Mouse (Mus musculus) olfactory bulb, adult 2 months (tissue): ENCODE results near the gene Alkbh2.

Experiments used
- CTCF ChIP-seq: fragments of 200-500 bp; IDR thresholded peaks from 2 replicates; pipeline ENCODE4 v1.5.1; 2012; ENCODE audit warnings: low read depth, mild to moderate bottlenecking, low read length, moderate library complexity; ENCODE audit not compliant: insufficient read depth
- POLR2A ChIP-seq: fragments of 200-500 bp; IDR thresholded peaks from 2 replicates; pipeline ENCODE4 v1.6.1; 2012; ENCODE audit warnings: mild to moderate bottlenecking, low read depth, low read length, moderate library complexity; ENCODE audit not compliant: insufficient read depth

GRCm38 (mm10) chr5:114101873-114102272 is 26.1 kb downstream of the Alkbh2 start:
- no peak for TF ChIP-seq CTCF
- no peak for TF ChIP-seq POLR2A
